Mouse (Mus musculus): ENCODE measurements around the gene Zfp758. TPM values are rescaled to one million over a fixed set of nuclear protein-coding genes. Genes with fewer than 3 reads are reported as not detected.
"Not testable (repeated sequence)": the region's sequence is repeated elsewhere in the genome, so short reads cannot be mapped to it uniquely, and the experiment has no call there.

Zfp758 gene
- polyA plus RNA-seq (2014; fragmentation: Nextera tagmentation; extraction: Ambion mirVana) = 12.5 and 13.9 TPM in 2 replicates

GRCm38 (mm10) chr17:22361101-22361781 is at the start of gene Zfp758, which contains the start of gene Zfp944:
Zfp758 (plus strand) TSS chr17:22361453.
Zfp944 (minus strand) TSS chr17:22361400.
- not testable (repeated sequence) for H3K9me3 ChIP-seq (ENCODE audit: control insufficient read depth, low read length); H3K4me1 ChIP-seq (replicated peaks; ENCODE audit: control insufficient read depth, insufficient read depth, low read length); H3K27me3 ChIP-seq (ENCODE audit: control insufficient read depth, insufficient read depth, low read length); H3K36me3 ChIP-seq (ENCODE audit: control insufficient read depth, insufficient read depth, low read length)
- Histone ChIP-seq H3K9ac (ENCODE audit: low read depth, low read length) (peak within 1 kb of the TSS; percentile 57), H3K27ac (ENCODE audit: low read depth, low read length) (peak within 1 kb of the TSS; percentile 70; the same call in 1 of the 2 replicates), H3K4me3 (ENCODE audit: low read depth, low read length) (peak within 1 kb of the TSS; percentile 47), H3K4me2 (replicated peaks; ENCODE audit: low read depth, low read length) (peak within 1 kb of the TSS; percentile 48)
- peak; percentile 99 for ATAC-seq (ENCODE audit: low FRiP score)
- 0% methylated on average over 27 of the region's 43 CpGs for WGBS
- DNase-seq (ENCODE audit: low spot score) = peak; percentile 68

GRCm38 (mm10) chr17:22314219-22314618 is 47.0 kb upstream of the Zfp758 start:
- not testable (repeated sequence) for H3K36me3 ChIP-seq (ENCODE audit: control insufficient read depth, insufficient read depth, low read length); DNase-seq (ENCODE audit: low spot score); H3K4me1 ChIP-seq (replicated peaks; ENCODE audit: control insufficient read depth, insufficient read depth, low read length); H3K27me3 ChIP-seq (ENCODE audit: control insufficient read depth, insufficient read depth, low read length); H3K9me3 ChIP-seq (ENCODE audit: control insufficient read depth, low read length)
- Histone ChIP-seq H3K4me3 (ENCODE audit: low read depth, low read length) (peak overlapping the region; percentile 51), H3K9ac (ENCODE audit: low read depth, low read length) (peak overlapping the region; percentile 68; the same call in 1 of the 2 replicates), H3K4me2 (replicated peaks; ENCODE audit: low read depth, low read length) (peak overlapping the region; percentile 28), H3K27ac (ENCODE audit: low read depth, low read length) (peak overlapping the region; percentile 62; the same call in 1 of the 2 replicates)
- ATAC-seq (ENCODE audit: low FRiP score) = peak; percentile 86
- 2% methylated on average over 3 of the region's 3 CpGs for WGBS

- peak within 1 kb of the TSS; percentile 62; the same call in 1 of the 2 replicates for H3K27ac ChIP-seq (ENCODE audit: low read depth, low read length)
- WGBS = 0% methylated on average over 20 of the region's 20 CpGs
- H3K4me1 ChIP-seq (replicated peaks; ENCODE audit: control insufficient read depth, insufficient read depth, low read length); H3K27me3 ChIP-seq (ENCODE audit: control insufficient read depth, insufficient read depth, low read length); H3K36me3 ChIP-seq (ENCODE audit: control insufficient read depth, insufficient read depth, low read length); H3K9me3 ChIP-seq (ENCODE audit: control insufficient read depth, low read length): not testable (repeated sequence)
- peak within 1 kb of the TSS; percentile 51 for H3K4me3 ChIP-seq (ENCODE audit: low read depth, low read length)
- peak; percentile 100 for ATAC-seq (ENCODE audit: low FRiP score)
- H3K4me2 ChIP-seq (replicated peaks; ENCODE audit: low read depth, low read length) = peak within 1 kb of the TSS; percentile 32
- peak; percentile 95 for DNase-seq (ENCODE audit: low spot score)
- peak within 1 kb of the TSS; percentile 68; the same call in 1 of the 2 replicates for H3K9ac ChIP-seq (ENCODE audit: low read depth, low read length)
Observed at GRCm38 (mm10) chr17:22314730-22315226, 46.5 kb upstream of the Zfp758 start, which contains the start of gene CT030661.1. CT030661.1 (minus strand) TSS chr17:22314837.

- not testable (repeated sequence) for H3K9me3 ChIP-seq (ENCODE audit: control insufficient read depth, low read length); H3K4me1 ChIP-seq (replicated peaks; ENCODE audit: control insufficient read depth, insufficient read depth, low read length); H3K36me3 ChIP-seq (ENCODE audit: control insufficient read depth, insufficient read depth, low read length); H3K27ac ChIP-seq (ENCODE audit: low read depth, low read length); DNase-seq (ENCODE audit: low spot score); H3K9ac ChIP-seq (ENCODE audit: low read depth, low read length); H3K27me3 ChIP-seq (ENCODE audit: control insufficient read depth, insufficient read depth, low read length)
- Histone ChIP-seq H3K4me3 (ENCODE audit: low read depth, low read length) (peak overlapping the region; percentile 51), H3K4me2 (replicated peaks; ENCODE audit: low read depth, low read length) (peak overlapping the region; percentile 32)
- ATAC-seq (ENCODE audit: low FRiP score) = 0 out of 2 replicates have a peak, but pooled peaks have one; percentile 7
- WGBS = 24% methylated on average over 2 of the region's 2 CpGs
Observed at GRCm38 (mm10) chr17:22315247-22315646, 46.0 kb upstream of the Zfp758 start.

GRCm38 (mm10) chr17:22352794-22353193 is 8.5 kb upstream of the Zfp758 start:
- Histone ChIP-seq H3K4me1 (replicated peaks; ENCODE audit: control insufficient read depth, insufficient read depth, low read length) (no peaks in the 10 kb centered on the region), H3K9me3 (ENCODE audit: control insufficient read depth, low read length) (no peaks in the 10 kb centered on the region), H3K9ac (ENCODE audit: low read depth, low read length) (no peak overlapping the region), H3K27me3 (ENCODE audit: control insufficient read depth, insufficient read depth, low read length) (no peaks in the 10 kb centered on the region), H3K27ac (ENCODE audit: low read depth, low read length) (no peak overlapping the region), H3K4me2 (replicated peaks; ENCODE audit: low read depth, low read length) (no peak overlapping the region), H3K4me3 (ENCODE audit: low read depth, low read length) (no peak overlapping the region), H3K36me3 (ENCODE audit: control insufficient read depth, insufficient read depth, low read length) (no peaks in the 10 kb centered on the region)
- ATAC-seq (ENCODE audit: low FRiP score) = no peak
- DNase-seq (ENCODE audit: low spot score) = peak; percentile 28

GRCm38 (mm10) chr17:22360572-22360971 is 681 bp upstream of the Zfp758 start:
- DNase-seq (ENCODE audit: low spot score) = peak; percentile 2
- Histone ChIP-seq H3K9me3 (ENCODE audit: control insufficient read depth, low read length) (no peaks in the 10 kb centered on the region), H3K4me2 (replicated peaks; ENCODE audit: low read depth, low read length) (peak overlapping the region; percentile 48), H3K4me3 (ENCODE audit: low read depth, low read length) (peak overlapping the region; percentile 47), H3K27ac (ENCODE audit: low read depth, low read length) (no peak overlapping the region), H3K36me3 (ENCODE audit: control insufficient read depth, insufficient read depth, low read length) (no peaks in the 10 kb centered on the region), H3K27me3 (ENCODE audit: control insufficient read depth, insufficient read depth, low read length) (no peaks in the 10 kb centered on the region), H3K9ac (ENCODE audit: low read depth, low read length) (no peak overlapping the region), H3K4me1 (replicated peaks; ENCODE audit: control insufficient read depth, insufficient read depth, low read length) (no peaks in the 10 kb centered on the region)
- no peak for ATAC-seq (ENCODE audit: low FRiP score)
- WGBS = 30% methylated on average over 5 of the region's 5 CpGs

GRCm38 (mm10) chr17:22363895-22364294 is 2.6 kb downstream of the Zfp758 start:
- H3K27me3 ChIP-seq (ENCODE audit: control insufficient read depth, insufficient read depth, low read length) = no peaks in the 10 kb centered on the region
- no peak overlapping the region for H3K4me2 ChIP-seq (replicated peaks; ENCODE audit: low read depth, low read length)
- no peaks in the 10 kb centered on the region; the same call in 1 of the 2 replicates for H3K9me3 ChIP-seq (ENCODE audit: control insufficient read depth, low read length)
- DNase-seq (ENCODE audit: low spot score) (no peak), ATAC-seq (ENCODE audit: low FRiP score) (no peak)
- H3K9ac ChIP-seq (ENCODE audit: low read depth, low read length) = no peak overlapping the region
- H3K4me3 ChIP-seq (ENCODE audit: low read depth, low read length) = no peak overlapping the region
- 94% methylated on average over 3 of the region's 3 CpGs for WGBS
- H3K27ac ChIP-seq (ENCODE audit: low read depth, low read length) = no peak overlapping the region
- H3K4me1 ChIP-seq (replicated peaks; ENCODE audit: control insufficient read depth, insufficient read depth, low read length) = no peaks in the 10 kb centered on the region
- H3K36me3 ChIP-seq (ENCODE audit: control insufficient read depth, insufficient read depth, low read length) = no peaks in the 10 kb centered on the region

GRCm38 (mm10) chr17:22410756-22411155 is 49.5 kb downstream of the Zfp758 start:
- WGBS = 82% methylated on average over 2 of the region's 2 CpGs
- Histone ChIP-seq H3K4me3 (ENCODE audit: low read depth, low read length) (no peak overlapping the region), H3K4me2 (replicated peaks; ENCODE audit: low read depth, low read length) (no peak overlapping the region), H3K9me3 (ENCODE audit: control insufficient read depth, low read length) (no peaks in the 10 kb centered on the region), H3K9ac (ENCODE audit: low read depth, low read length) (no peak overlapping the region), H3K27me3 (ENCODE audit: control insufficient read depth, insufficient read depth, low read length) (no peaks in the 10 kb centered on the region), H3K4me1 (replicated peaks; ENCODE audit: control insufficient read depth, insufficient read depth, low read length) (no peaks in the 10 kb centered on the region), H3K27ac (ENCODE audit: low read depth, low read length) (no peak overlapping the region), H3K36me3 (ENCODE audit: control insufficient read depth, insufficient read depth, low read length) (no peaks in the 10 kb centered on the region)
- ATAC-seq (ENCODE audit: low FRiP score) = no peak
- DNase-seq (ENCODE audit: low spot score) = peak; percentile 12

GRCm38 (mm10) chr17:22417510-22417909 is 56.3 kb downstream of the Zfp758 start:
- H3K4me2 ChIP-seq (replicated peaks; ENCODE audit: low read depth, low read length) = no peak overlapping the region
- H3K4me1 ChIP-seq (replicated peaks; ENCODE audit: control insufficient read depth, insufficient read depth, low read length) = no peaks in the 10 kb centered on the region
- no peak overlapping the region for H3K9ac ChIP-seq (ENCODE audit: low read depth, low read length)
- H3K4me3 ChIP-seq (ENCODE audit: low read depth, low read length) = no peak overlapping the region
- H3K27ac ChIP-seq (ENCODE audit: low read depth, low read length) = no peak overlapping the region
- DNase-seq (ENCODE audit: low spot score) (peak; percentile 75), ATAC-seq (ENCODE audit: low FRiP score) (peak; percentile 35; the same call in 1 of the 2 replicates)
- H3K36me3 ChIP-seq (ENCODE audit: control insufficient read depth, insufficient read depth, low read length) = no peaks in the 10 kb centered on the region
- H3K9me3 ChIP-seq (ENCODE audit: control insufficient read depth, low read length) = no peaks in the 10 kb centered on the region
- no peaks in the 10 kb centered on the region for H3K27me3 ChIP-seq (ENCODE audit: control insufficient read depth, insufficient read depth, low read length)
- 3% methylated on average over 3 of the region's 3 CpGs for WGBS
